Mouse (Mus musculus): ENCODE results near the gene Prim1.

GRCm38 (mm10) chr10:128039858-128040257, 24.9 kb downstream of the Prim1 start:
- no peak for TF ChIP-seq CTCF (IDR thresholded peaks at IDR 0.05; ENCODE audit: insufficient read depth, low read length)
- TF ChIP-seq POLR2A (IDR thresholded peaks at IDR 0.05; ENCODE audit: borderline replicate concordance, extremely low read depth, low read depth, low read length): no peak
